Mouse (Mus musculus): ENCODE measurements around the gene Insr. TPM values are rescaled to one million over a fixed set of nuclear protein-coding genes. Genes with fewer than 3 reads are reported as not detected.

The Insr gene
- polyA plus RNA-seq, 1 experiment from 2014 or later, result 34.5 TPM

DNA sequence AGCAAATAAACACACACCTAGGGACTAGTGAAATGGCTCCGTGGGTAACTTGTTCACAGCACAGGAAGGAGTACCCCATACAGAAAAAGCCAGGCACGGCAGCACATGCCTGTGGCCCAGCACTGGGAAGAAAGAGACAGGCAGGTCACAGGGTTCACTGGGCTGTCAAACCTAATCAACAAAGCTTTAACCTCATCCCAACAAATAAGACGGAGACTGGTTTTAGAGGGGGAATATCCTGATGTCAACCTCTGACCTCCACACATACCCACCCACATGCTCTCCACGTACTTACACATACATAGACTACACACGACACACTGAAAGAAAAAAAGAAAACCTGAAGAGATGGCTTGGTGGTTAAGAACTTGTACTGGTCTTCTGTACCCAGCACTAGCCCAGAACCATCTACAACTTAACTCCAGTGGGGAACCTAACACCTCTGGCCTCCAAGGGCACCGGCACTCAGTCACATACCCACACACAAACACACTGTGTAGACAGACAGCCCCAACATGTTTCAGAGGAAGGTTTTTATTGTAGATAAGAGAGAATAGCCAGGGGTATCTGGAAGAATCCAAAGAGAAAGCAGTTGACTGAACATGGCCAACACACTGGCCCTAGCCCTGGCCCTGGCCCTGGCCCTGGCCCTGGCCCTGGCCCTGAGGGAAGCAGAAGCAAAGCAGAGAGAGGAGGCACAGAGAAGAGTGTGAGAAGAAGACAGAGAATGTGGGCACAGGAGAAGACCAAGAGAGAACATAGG lies 12.6 kb downstream of the Insr start:
- ATAC-seq (replicated peaks; ENCODE audit: low FRiP score) (peak; percentile 63), DNase-seq (ENCODE audit: low spot score) (no peak)
- Histone ChIP-seq H3K4me1 (replicated peaks; ENCODE audit: control insufficient read depth, insufficient read depth, low read length) (peaks cover 18% of the 10 kb centered on the region), H3K9ac (ENCODE audit: low read depth, low read length) (no peak overlapping the region), H3K4me3 (ENCODE audit: low read depth, low read length) (no peak overlapping the region), H3K27ac (ENCODE audit: low read depth, low read length) (peak overlapping the region; percentile 14; the same call in 1 of the 2 replicates), H3K27me3 (replicated peaks; ENCODE audit: control insufficient read depth, insufficient read depth, low read length) (no peaks in the 10 kb centered on the region), H3K4me2 (no peak overlapping the region), H3K9me3 (ENCODE audit: control insufficient read depth, low read length) (no peaks in the 10 kb centered on the region), H3K36me3 (ENCODE audit: control insufficient read depth, insufficient read depth, low read length) (peaks cover 4% of the 10 kb centered on the region; the same call in 1 of the 2 replicates)
- 59% methylated on average over 6 of the region's 6 CpGs for WGBS

DNA sequence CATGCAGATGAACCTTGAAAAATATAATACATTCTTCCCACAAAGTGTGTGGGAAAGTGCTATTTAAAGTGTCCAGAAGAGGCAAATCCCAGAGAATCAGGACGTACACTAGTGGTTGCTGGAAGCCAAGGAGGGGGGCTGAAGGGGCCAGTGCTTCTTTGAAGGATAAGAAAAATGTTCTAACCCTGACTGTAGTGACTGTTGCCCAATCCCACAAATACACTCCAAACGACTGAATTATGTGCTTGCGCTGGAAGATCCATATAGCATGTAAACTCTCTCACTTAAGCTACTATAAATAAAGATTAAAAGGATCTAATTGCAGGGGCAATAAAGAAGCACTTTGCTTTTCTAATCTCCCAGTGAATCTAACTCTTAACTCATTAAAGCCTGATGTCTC lies 14.2 kb downstream of the Insr start:
- ATAC-seq (replicated peaks; ENCODE audit: low FRiP score), result no peak
- Histone ChIP-seq H3K36me3 (ENCODE audit: control insufficient read depth, insufficient read depth, low read length) (peaks cover 6% of the 10 kb centered on the region; the same call in 1 of the 2 replicates), H3K4me1 (replicated peaks; ENCODE audit: control insufficient read depth, insufficient read depth, low read length) (peaks cover 22% of the 10 kb centered on the region), H3K27ac (ENCODE audit: low read depth, low read length) (no peak overlapping the region), H3K9me3 (ENCODE audit: control insufficient read depth, low read length) (no peaks in the 10 kb centered on the region), H3K4me2 (no peak overlapping the region), H3K27me3 (replicated peaks; ENCODE audit: control insufficient read depth, insufficient read depth, low read length) (no peaks in the 10 kb centered on the region), H3K9ac (ENCODE audit: low read depth, low read length) (no peak overlapping the region), H3K4me3 (ENCODE audit: low read depth, low read length) (no peak overlapping the region)
- no peak for DNase-seq (ENCODE audit: low spot score)
- WGBS, result 74% methylated on average over 3 of the region's 3 CpGs

DNA sequence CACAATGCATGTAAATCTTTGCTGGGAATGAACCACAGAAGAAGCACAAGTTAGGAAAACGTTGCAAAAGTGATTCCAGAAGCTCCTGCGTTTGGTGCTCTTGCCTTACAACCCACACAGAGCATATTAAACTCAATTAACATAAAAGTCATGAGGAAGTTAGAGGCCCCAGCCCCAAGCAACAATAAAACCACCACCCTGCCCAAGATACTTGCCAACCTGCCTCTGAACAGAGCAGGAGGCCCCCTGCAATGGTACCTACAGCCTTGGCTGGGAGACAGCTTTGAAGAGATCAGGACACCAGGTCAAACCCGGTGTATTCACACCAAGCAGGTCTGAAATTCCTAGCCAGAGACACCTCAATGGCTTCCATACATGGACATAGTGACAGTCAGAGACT lies 16.6 kb downstream of the Insr start:
- DNase-seq (ENCODE audit: low spot score) (no peak), ATAC-seq (replicated peaks; ENCODE audit: low FRiP score) (no peak)
- WGBS, result 77% methylated on average over 3 of the region's 3 CpGs
- Histone ChIP-seq H3K4me1 (replicated peaks; ENCODE audit: control insufficient read depth, insufficient read depth, low read length) (peaks cover 26% of the 10 kb centered on the region), H3K4me2 (no peak overlapping the region), H3K36me3 (ENCODE audit: control insufficient read depth, insufficient read depth, low read length) (peaks cover 17% of the 10 kb centered on the region), H3K4me3 (ENCODE audit: low read depth, low read length) (no peak overlapping the region), H3K9ac (ENCODE audit: low read depth, low read length) (no peak overlapping the region), H3K9me3 (ENCODE audit: control insufficient read depth, low read length) (no peaks in the 10 kb centered on the region), H3K27ac (ENCODE audit: low read depth, low read length) (no peak overlapping the region), H3K27me3 (replicated peaks; ENCODE audit: control insufficient read depth, insufficient read depth, low read length) (no peaks in the 10 kb centered on the region)

DNA sequence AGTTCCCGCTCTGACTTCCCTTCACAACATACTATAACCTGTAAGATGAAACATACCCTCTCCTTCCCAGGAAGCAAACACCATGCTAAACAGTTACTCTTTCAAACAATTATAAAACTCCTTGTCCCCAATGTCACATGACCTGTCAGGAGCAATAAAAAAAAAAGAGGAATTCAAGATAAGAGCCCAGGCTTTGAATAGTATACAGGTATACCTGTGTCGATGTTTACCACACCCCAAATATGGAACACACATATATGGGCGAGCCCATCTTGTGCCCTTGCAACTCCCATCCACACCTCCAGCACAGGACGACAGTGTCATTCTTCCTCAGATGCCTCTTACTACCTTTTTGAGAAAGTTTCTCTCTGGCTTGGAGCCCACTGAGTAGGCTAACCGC lies 18.3 kb downstream of the Insr start:
- no peaks in the 10 kb centered on the region for H3K27me3 ChIP-seq (replicated peaks; ENCODE audit: control insufficient read depth, insufficient read depth, low read length)
- ATAC-seq (replicated peaks; ENCODE audit: low FRiP score) (no peak), DNase-seq (ENCODE audit: low spot score) (no peak)
- peaks cover 10% of the 10 kb centered on the region for H3K4me1 ChIP-seq (replicated peaks; ENCODE audit: control insufficient read depth, insufficient read depth, low read length)
- H3K9me3 ChIP-seq (ENCODE audit: control insufficient read depth, low read length), result no peaks in the 10 kb centered on the region
- no peak overlapping the region for H3K9ac ChIP-seq (ENCODE audit: low read depth, low read length)
- no peak overlapping the region for H3K4me3 ChIP-seq (ENCODE audit: low read depth, low read length)
- no peak overlapping the region for H3K27ac ChIP-seq (ENCODE audit: low read depth, low read length)
- peaks cover 20% of the 10 kb centered on the region for H3K36me3 ChIP-seq (ENCODE audit: control insufficient read depth, insufficient read depth, low read length)
- H3K4me2 ChIP-seq, result no peak overlapping the region
- WGBS, result 90% methylated on average over 5 of the region's 5 CpGs

DNA sequence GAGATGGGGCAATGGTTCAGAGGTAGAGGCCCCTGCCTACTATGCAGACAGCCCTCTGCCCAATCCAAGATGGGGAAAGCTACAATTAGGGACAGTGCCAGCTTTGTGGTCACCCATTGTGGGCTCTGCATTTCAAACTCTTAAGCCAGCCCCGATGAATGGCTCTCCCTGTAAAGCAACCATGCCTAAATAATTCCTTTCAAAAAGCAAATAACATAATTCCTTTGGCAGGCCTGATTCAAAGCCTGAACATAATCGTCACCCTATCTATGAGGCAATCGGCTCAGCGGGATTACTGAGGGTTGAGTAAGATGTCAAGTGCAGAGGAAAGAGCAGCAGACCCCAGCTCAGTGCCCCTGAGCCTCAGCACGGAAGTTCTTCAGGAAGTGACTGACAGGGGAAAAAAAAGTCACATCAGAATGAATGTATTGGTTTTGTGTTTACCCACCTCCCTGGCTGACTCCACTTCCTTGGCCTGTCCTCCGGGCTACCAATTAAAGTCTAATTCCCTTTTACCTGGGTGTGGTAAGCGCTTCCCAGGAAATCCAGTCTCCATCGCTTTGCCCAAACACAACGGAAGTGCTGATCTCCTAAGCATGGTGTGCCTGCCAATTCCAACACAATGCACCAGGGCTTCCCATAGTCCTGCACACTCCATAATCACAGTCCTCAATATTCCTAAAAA lies 19.1 kb downstream of the Insr start:
- H3K4me3 ChIP-seq (ENCODE audit: low read depth, low read length), result no peak overlapping the region
- H3K4me2 ChIP-seq, result no peak overlapping the region
- no peaks in the 10 kb centered on the region for H3K27me3 ChIP-seq (replicated peaks; ENCODE audit: control insufficient read depth, insufficient read depth, low read length)
- H3K4me1 ChIP-seq (replicated peaks; ENCODE audit: control insufficient read depth, insufficient read depth, low read length), result peaks cover 10% of the 10 kb centered on the region
- no peaks in the 10 kb centered on the region for H3K9me3 ChIP-seq (ENCODE audit: control insufficient read depth, low read length)
- no peak overlapping the region for H3K9ac ChIP-seq (ENCODE audit: low read depth, low read length)
- ATAC-seq (replicated peaks; ENCODE audit: low FRiP score), result no peak
- H3K27ac ChIP-seq (ENCODE audit: low read depth, low read length), result no peak overlapping the region
- no peak for DNase-seq (ENCODE audit: low spot score)
- WGBS, result 54% methylated on average over 9 of the region's 9 CpGs
- peaks cover 18% of the 10 kb centered on the region for H3K36me3 ChIP-seq (ENCODE audit: control insufficient read depth, insufficient read depth, low read length)

DNA sequence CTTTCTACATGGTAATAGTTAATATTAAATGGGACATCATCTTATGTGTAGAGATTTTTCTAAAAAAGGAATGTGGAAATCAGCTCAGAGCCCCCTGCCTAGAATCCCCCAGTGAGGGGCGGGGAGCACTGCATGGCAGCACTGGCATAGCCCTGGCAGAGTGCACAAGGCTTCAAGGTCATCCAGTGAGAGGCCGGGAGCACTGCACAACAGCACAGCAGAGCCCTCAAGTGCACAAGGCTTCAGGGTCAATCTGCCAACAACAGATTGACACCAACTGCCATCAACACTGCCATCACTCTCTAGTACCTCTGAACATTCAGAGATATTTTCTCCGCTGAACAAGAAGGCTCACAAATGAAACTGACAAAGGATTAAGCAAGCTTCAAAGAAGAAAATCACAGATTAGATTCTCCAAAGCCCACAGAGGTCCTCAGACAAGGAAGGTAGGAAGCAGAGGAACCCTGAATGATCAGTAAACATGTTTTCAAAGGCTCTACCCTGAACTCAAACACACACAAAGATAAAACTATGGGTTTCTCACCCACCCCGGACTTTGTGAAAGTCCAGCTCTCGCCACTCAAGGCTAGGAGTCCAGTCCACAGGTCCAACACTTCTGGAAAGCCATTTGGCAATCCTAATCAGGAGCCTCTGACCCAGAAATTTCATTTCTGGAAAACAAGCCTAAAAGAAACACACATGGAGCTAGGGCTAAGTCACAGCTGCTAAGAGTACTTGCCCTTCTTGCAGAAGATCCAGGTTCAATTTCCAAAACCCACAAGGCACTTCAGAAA lies 23.1 kb downstream of the Insr start:
- H3K36me3 ChIP-seq (ENCODE audit: control insufficient read depth, insufficient read depth, low read length), result peaks cover 19% of the 10 kb centered on the region
- H3K27ac ChIP-seq (ENCODE audit: low read depth, low read length), result no peak overlapping the region; the same call in 1 of the 2 replicates
- no peaks in the 10 kb centered on the region for H3K9me3 ChIP-seq (ENCODE audit: control insufficient read depth, low read length)
- no peak for DNase-seq (ENCODE audit: low spot score)
- H3K9ac ChIP-seq (ENCODE audit: low read depth, low read length), result no peak overlapping the region
- 0 out of 2 replicates have a peak, but pooled peaks have one; percentile 27 for ATAC-seq (replicated peaks; ENCODE audit: low FRiP score)
- 79% methylated on average over 5 of the region's 5 CpGs for WGBS
- peaks cover 8% of the 10 kb centered on the region for H3K4me1 ChIP-seq (replicated peaks; ENCODE audit: control insufficient read depth, insufficient read depth, low read length)
- H3K4me3 ChIP-seq (ENCODE audit: low read depth, low read length), result no peak overlapping the region
- no peak overlapping the region for H3K4me2 ChIP-seq
- no peaks in the 10 kb centered on the region for H3K27me3 ChIP-seq (replicated peaks; ENCODE audit: control insufficient read depth, insufficient read depth, low read length)

DNA sequence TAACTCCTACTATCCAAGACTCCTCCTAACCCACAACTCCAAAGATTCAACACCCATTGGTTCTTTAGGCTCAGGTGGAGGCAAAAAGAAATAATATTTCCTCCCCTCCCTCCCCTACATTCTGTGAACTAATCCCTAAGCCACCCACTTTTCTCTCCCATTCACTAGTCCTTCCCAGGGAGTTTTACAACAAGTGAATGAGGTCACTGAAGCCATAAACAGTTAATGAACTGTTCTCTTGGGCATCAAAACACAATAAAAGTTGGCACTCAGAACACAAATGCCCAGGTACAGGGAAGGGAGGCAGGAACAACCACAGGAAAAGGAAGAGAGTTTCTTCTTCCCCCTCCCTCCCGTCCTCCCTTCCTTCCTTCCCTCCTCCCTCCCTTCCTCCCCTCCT lies 24.1 kb downstream of the Insr start:
- ATAC-seq (replicated peaks; ENCODE audit: low FRiP score) (no peak), DNase-seq (ENCODE audit: low spot score) (no peak)
- no peaks in the 10 kb centered on the region for H3K9me3 ChIP-seq (ENCODE audit: control insufficient read depth, low read length)
- 69% methylated on average over 1 of the region's 1 CpGs for WGBS
- peaks cover 5% of the 10 kb centered on the region for H3K4me1 ChIP-seq (replicated peaks; ENCODE audit: control insufficient read depth, insufficient read depth, low read length)
- H3K27ac ChIP-seq (ENCODE audit: low read depth, low read length), result no peak overlapping the region
- no peak overlapping the region for H3K4me2 ChIP-seq
- H3K9ac ChIP-seq (ENCODE audit: low read depth, low read length), result no peak overlapping the region
- no peaks in the 10 kb centered on the region for H3K27me3 ChIP-seq (replicated peaks; ENCODE audit: control insufficient read depth, insufficient read depth, low read length)
- peaks cover 17% of the 10 kb centered on the region for H3K36me3 ChIP-seq (ENCODE audit: control insufficient read depth, insufficient read depth, low read length)
- H3K4me3 ChIP-seq (ENCODE audit: low read depth, low read length), result no peak overlapping the region

DNA sequence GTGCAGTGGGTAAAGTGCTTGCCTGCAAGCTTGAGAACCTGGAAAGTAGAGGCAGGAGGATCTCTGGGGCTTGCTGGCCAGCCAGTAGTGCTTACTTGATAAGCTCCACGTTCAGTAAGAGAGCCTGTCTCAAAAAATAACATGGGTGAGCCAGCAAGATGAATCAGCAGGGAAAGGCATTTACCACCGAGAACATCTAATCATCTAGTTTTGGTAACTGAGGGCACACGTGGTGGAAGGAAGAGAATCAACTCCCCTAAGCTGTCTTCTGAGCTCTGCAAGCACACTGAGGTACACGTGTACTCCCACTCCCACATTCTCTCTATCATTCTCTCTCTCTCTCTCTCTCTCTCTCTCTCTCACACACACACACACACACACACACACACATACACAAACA lies 26.2 kb downstream of the Insr start:
- DNase-seq (ENCODE audit: low spot score) (no peak), ATAC-seq (replicated peaks; ENCODE audit: low FRiP score) (no peak)
- Histone ChIP-seq H3K4me2 (no peak overlapping the region), H3K4me3 (ENCODE audit: low read depth, low read length) (no peak overlapping the region), H3K4me1 (replicated peaks; ENCODE audit: control insufficient read depth, insufficient read depth, low read length) (no peaks in the 10 kb centered on the region; the same call in 1 of the 2 replicates), H3K27me3 (replicated peaks; ENCODE audit: control insufficient read depth, insufficient read depth, low read length) (no peaks in the 10 kb centered on the region), H3K27ac (ENCODE audit: low read depth, low read length) (no peak overlapping the region), H3K36me3 (ENCODE audit: control insufficient read depth, insufficient read depth, low read length) (peaks cover 9% of the 10 kb centered on the region), H3K9me3 (ENCODE audit: control insufficient read depth, low read length) (no peaks in the 10 kb centered on the region), H3K9ac (ENCODE audit: low read depth, low read length) (no peak overlapping the region)
- WGBS, result 52% methylated on average over 4 of the region's 4 CpGs

Measured in liver, embryonic 11.5 days (tissue).